Mouse (Mus musculus) lung, postnatal 0 days (tissue): ENCODE results near the gene Fev.

Source experiments
- CTCF ChIP-seq: IDR thresholded peaks from 2 replicates; pipeline ENCODE4 v1.5.1; 2016; ENCODE audit warnings: antibody characterized with exemption, mild to moderate bottlenecking
- EP300 ChIP-seq: IDR thresholded peaks from 2 replicates; pipeline ENCODE4 v1.6.1; 2016; ENCODE audit warnings: antibody characterized with exemption, mild to moderate bottlenecking, control low read depth

DNA sequence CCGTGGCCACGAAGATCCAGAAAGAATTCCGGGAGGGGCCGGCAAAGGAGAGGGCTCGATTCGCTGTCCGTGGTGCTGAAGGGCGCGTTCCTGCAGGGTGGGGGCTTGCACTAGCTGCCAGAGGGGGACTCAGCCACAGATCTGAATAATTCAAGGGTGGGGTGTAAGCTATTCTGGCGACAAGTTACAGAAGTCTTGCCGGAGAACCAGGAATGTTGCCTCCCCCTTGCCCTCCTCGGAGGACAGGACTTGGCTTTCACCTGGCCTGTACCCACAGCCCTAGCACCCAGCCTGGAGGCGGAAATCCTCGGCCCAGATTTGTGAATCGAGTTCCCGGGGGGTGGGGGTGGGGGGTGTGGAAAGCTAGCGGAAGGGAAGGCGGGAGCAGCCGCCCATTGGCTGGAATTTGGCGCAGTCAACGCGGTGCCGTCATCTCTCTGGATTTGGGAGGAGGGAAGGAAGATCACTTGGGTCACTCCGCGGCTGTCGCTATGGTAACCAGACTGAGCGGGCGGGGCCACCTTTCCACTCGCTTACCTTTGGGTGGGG is 27.0 kb downstream of the Fev start:
- TF ChIP-seq CTCF (no peak), EP300 (no peak)
